Mouse (Mus musculus) MEL (cell line): ENCODE data around the gene Ppa1.

Experiments
- CTCF ChIP-seq, 3 experiments: IDR thresholded peaks in 2 of 3; conservative IDR thresholded peaks in 1 of 3; 2 replicates each; pipeline ENCODE4 v1.5.1; 2011 to 2012; ENCODE audit warnings: low read length in 3 of 3, low read depth in 2 of 3, mild to moderate bottlenecking in 2 of 3, improper control_type of control experiment in 1 of 3, inconsistent platforms in 1 of 3, mixed read lengths in 1 of 3, moderate library complexity in 1 of 3; ENCODE audit not compliant: control insufficient read depth in 1 of 3, insufficient read depth in 1 of 3, poor library complexity in 1 of 3, severe bottlenecking in 1 of 3
- MAX ChIP-seq: IDR thresholded peaks from 2 replicates; pipeline ENCODE4 v1.6.1; 2011; ENCODE audit warnings: low read length, improper control_type of control experiment

DNA sequence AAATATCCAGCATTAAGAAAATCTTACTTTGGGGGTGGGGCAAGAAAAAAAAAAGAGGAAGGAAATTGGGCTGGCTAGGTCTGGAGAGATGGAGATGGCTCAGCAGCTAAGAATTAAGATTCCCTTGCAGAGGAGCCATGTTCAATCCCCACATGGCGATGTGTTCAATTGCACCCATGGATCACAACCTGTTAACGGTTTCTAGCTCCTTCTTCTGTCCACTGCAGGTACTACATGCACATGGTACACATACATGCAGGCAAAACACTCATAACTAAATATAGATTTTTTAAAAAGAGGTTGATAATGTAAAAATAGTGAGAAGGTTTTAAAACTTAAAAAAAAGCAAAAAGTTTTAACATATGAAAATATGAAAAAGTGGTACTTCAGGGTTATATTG lies 29.8 kb upstream of the Ppa1 start:
- TF ChIP-seq CTCF (IDR thresholded peaks at IDR 0.05 in 2 of 3, conservative IDR thresholded peaks at IDR 0.05 in 1 of 3; ENCODE audit: control insufficient read depth in 1 of 3, insufficient read depth in 1 of 3, low read depth in 2 of 3, low read length in 3 of 3, poor library complexity in 1 of 3, severe bottlenecking in 1 of 3) (peak in 1 of 3 experiments; percentile 27; a peak in 3 of 6 replicates), MAX (no peak)
